Mouse (Mus musculus) ES-Bruce4 (cell line): ENCODE measurements around the gene Olfr631. TPM values are rescaled to one million over a fixed set of nuclear protein-coding genes. Genes with fewer than 3 reads are reported as not detected.

Experiments
- H3K27ac ChIP-seq: 2 replicates; pipeline ENCODE4 v1.5.1; 2012; ENCODE audit warnings: low read length, inconsistent platforms; ENCODE audit not compliant: insufficient read depth
- H3K27me3 ChIP-seq: 2 replicates; pipeline ENCODE4 v1.6.1; 2012; ENCODE audit warnings: mild to moderate bottlenecking, low read length, inconsistent platforms; ENCODE audit not compliant: control insufficient read depth, poor library complexity, insufficient read depth, severe bottlenecking
- H3K36me3 ChIP-seq: 2 replicates; pipeline ENCODE4 v1.6.1; 2012; ENCODE audit warnings: inconsistent platforms, mild to moderate bottlenecking, low read length, moderate library complexity; ENCODE audit not compliant: control insufficient read depth, poor library complexity, insufficient read depth, severe bottlenecking
- H3K4me1 ChIP-seq: one replicate; pipeline ENCODE4 v1.8.1; 2011; ENCODE audit warnings: low read length; ENCODE audit not compliant: control insufficient read depth, insufficient read depth
- H3K4me3 ChIP-seq: 2 replicates; pipeline ENCODE4 v1.5.1; 2011; ENCODE audit warnings: low read depth, mild to moderate bottlenecking, low read length
- H3K9ac ChIP-seq: 2 replicates; pipeline ENCODE4 v1.6.1; 2012; ENCODE audit warnings: low read depth, mild to moderate bottlenecking, inconsistent platforms; ENCODE audit not compliant: poor library complexity, severe bottlenecking
- H3K9me3 ChIP-seq: replicated peaks from 2 replicates; pipeline ENCODE4 v1.6.1; 2012; ENCODE audit warnings: mild to moderate bottlenecking, low read length, inconsistent platforms; ENCODE audit not compliant: control insufficient read depth, poor library complexity, insufficient read depth, severe bottlenecking
- CTCF ChIP-seq: IDR thresholded peaks from one replicate; pipeline ENCODE4 v1.8.1; 2011; ENCODE audit warnings: low read depth, low read length
- EP300 ChIP-seq: IDR thresholded peaks from 2 replicates; pipeline ENCODE4 v1.6.1; 2011; ENCODE audit warnings: low read depth, low read length; ENCODE audit not compliant: insufficient read depth
- POLR2A ChIP-seq: IDR thresholded peaks from one replicate; pipeline ENCODE4 v1.8.1; 2011; ENCODE audit warnings: low read length; ENCODE audit not compliant: insufficient read depth
- polyA plus RNA-seq: library from polyadenylated mRNA; stranded (reverse); fragments of >200 nt; gene quantifications from 2 replicates; pipeline ENCODE4 v1.2.4, GENCODE M21; 2011; ENCODE audit warnings: low read depth; ENCODE audit not compliant: missing spikeins, insufficient read depth, insufficient read length

Gene Olfr631
- polyA plus RNA-seq, 1 experiment, result not detected

GRCm38 (mm10) chr7:103971782-103972181 is 43.2 kb downstream of the Olfr631 start:
- Histone ChIP-seq H3K9ac (no peak overlapping the region), H3K4me1 (no peaks in the 10 kb centered on the region), H3K9me3 (no peaks in the 10 kb centered on the region), H3K4me3 (no peak overlapping the region), H3K27ac (no peak overlapping the region), H3K36me3 (no peaks in the 10 kb centered on the region), H3K27me3 (no peaks in the 10 kb centered on the region)
- TF ChIP-seq CTCF (no peak), EP300 (no peak), POLR2A (no peak)

Other genes with a start within 250 kb of the Olfr631 start
- not detected in 2 replicates for gene Olfr625-ps1, start 246.1 kb upstream of the Olfr631 start, polyA plus RNA-seq
- gene Olfr243, start 214.2 kb upstream of the Olfr631 start, polyA plus RNA-seq, result 0.16 TPM in 1 of 2 replicates, not detected in the other
- not detected in 2 replicates for gene Olfr628, start 198.5 kb upstream of the Olfr631 start, polyA plus RNA-seq
- gene Olfr629, start 183.9 kb upstream of the Olfr631 start, polyA plus RNA-seq, result not detected in 2 replicates
- not detected in 2 replicates for gene Olfr630, start 171.5 kb upstream of the Olfr631 start, polyA plus RNA-seq
- gene Olfr69, start 157.2 kb upstream of the Olfr631 start, polyA plus RNA-seq, result not detected in 2 replicates
- not detected in 2 replicates for gene Olfr68, start 149.1 kb upstream of the Olfr631 start, polyA plus RNA-seq
- not detected in 2 replicates for gene Olfr67, start 137.0 kb upstream of the Olfr631 start, polyA plus RNA-seq
- gene Hbb-bt, start 114.8 kb upstream of the Olfr631 start, polyA plus RNA-seq, result 1.2 and 2.2 TPM in 2 replicates
- gene Hbb-bs, start 100.7 kb upstream of the Olfr631 start, polyA plus RNA-seq, result 3.5 TPM in 1 of 2 replicates, not detected in the other
- not detected in 2 replicates for gene Hbb-bh2, start 88.3 kb upstream of the Olfr631 start, polyA plus RNA-seq
- not detected in 2 replicates for gene Hbb-bh1, start 85.7 kb upstream of the Olfr631 start, polyA plus RNA-seq
- gene Hbb-y, start 75.6 kb upstream of the Olfr631 start, polyA plus RNA-seq, result 1.4 TPM in 1 of 2 replicates, not detected in the other
- gene Olfr66, start 42.6 kb upstream of the Olfr631 start, polyA plus RNA-seq, result not detected in 2 replicates
- gene Olfr64, start 34.3 kb upstream of the Olfr631 start, polyA plus RNA-seq, result not detected in 2 replicates
- gene Olfr65, start 25.3 kb upstream of the Olfr631 start, polyA plus RNA-seq, result not detected in 2 replicates
- gene Olfr632, start 5.5 kb downstream of the Olfr631 start, polyA plus RNA-seq, result not detected in 2 replicates
- not detected in 2 replicates for gene Olfr633, start 15.6 kb downstream of the Olfr631 start, polyA plus RNA-seq
- gene Olfr635, start 42.3 kb downstream of the Olfr631 start, polyA plus RNA-seq, result 0.08 and 0.13 TPM in 2 replicates
- not detected in 2 replicates for gene Olfr638, start 69.9 kb downstream of the Olfr631 start, polyA plus RNA-seq
- gene Olfr639, start 88.5 kb downstream of the Olfr631 start, polyA plus RNA-seq, result not detected in 2 replicates
- not detected in 2 replicates for gene Olfr640, start 96.7 kb downstream of the Olfr631 start, polyA plus RNA-seq
- gene Olfr641, start 106.6 kb downstream of the Olfr631 start, polyA plus RNA-seq, result not detected in 2 replicates
- gene Olfr642, start 123.8 kb downstream of the Olfr631 start, polyA plus RNA-seq, result 0.14 TPM in 1 of 2 replicates, not detected in the other
- gene 4930516K23Rik, start 132.6 kb downstream of the Olfr631 start, polyA plus RNA-seq, result not detected in 2 replicates
- not detected in 2 replicates for gene Olfr644, start 143.0 kb downstream of the Olfr631 start, polyA plus RNA-seq
- gene Olfr645, start 156.6 kb downstream of the Olfr631 start, polyA plus RNA-seq, result not detected in 2 replicates
- gene Olfr646, start 176.0 kb downstream of the Olfr631 start, polyA plus RNA-seq, result not detected in 2 replicates
- gene Ubqln5, start 201.0 kb downstream of the Olfr631 start, polyA plus RNA-seq, result not detected in 2 replicates
- not detected in 2 replicates for gene Olfr643, start 208.6 kb downstream of the Olfr631 start, polyA plus RNA-seq
- gene Ubqln3, start 214.5 kb downstream of the Olfr631 start, polyA plus RNA-seq, result not detected in 2 replicates
- not detected in 2 replicates for gene Ubqlnl, start 221.7 kb downstream of the Olfr631 start, polyA plus RNA-seq
- gene Olfm5, start 236.0 kb downstream of the Olfr631 start, polyA plus RNA-seq, result not detected in 2 replicates